Mouse (Mus musculus): Measurements from ENCODE around the gene Gm11027. TPM values are rescaled to one million over a fixed set of nuclear protein-coding genes. Genes with fewer than 3 reads are reported as not detected.

Gm11027 gene
- not detected for polyA plus RNA-seq (2014; fragmentation: Illumina TruSeq; extraction: RNeasy Lipid Tissue Mini Kit (QIAGEN cat#74804); ENCODE audit: low read depth, low replicate concordance)

GRCm38 (mm10) chr12:116275086-116275485 is at the start of gene Gm11027:
Gm11027 (plus strand) TSS chr12:116275386.

GRCm38 (mm10) chr12:116262555-116263341 is 12.4 kb upstream of the Gm11027 start, which contains the start of gene Wdr60:
Wdr60 (minus strand) TSS chr12:116263022.

GRCm38 (mm10) chr12:116280653-116281364 is 5.6 kb downstream of the Gm11027 start, which contains the start of gene Esyt2:
Esyt2 (plus strand) TSS chr12:116281196.

Other genes starting within 250 kb of the Gm11027 start
- gene Zfp386, start 227.7 kb upstream of the Gm11027 start, polyA plus RNA-seq (2014; fragmentation: Illumina TruSeq; extraction: RNeasy Lipid Tissue Mini Kit (QIAGEN cat#74804); ENCODE audit: low read depth, low replicate concordance): 38.7 TPM
- gene Vipr2, start 197.7 kb upstream of the Gm11027 start, polyA plus RNA-seq (2014; fragmentation: Illumina TruSeq; extraction: RNeasy Lipid Tissue Mini Kit (QIAGEN cat#74804); ENCODE audit: low read depth, low replicate concordance): 0.99 TPM
- 12.7 TPM for gene Wdr60, start 12.4 kb upstream of the Gm11027 start, polyA plus RNA-seq (2014; fragmentation: Illumina TruSeq; extraction: RNeasy Lipid Tissue Mini Kit (QIAGEN cat#74804); ENCODE audit: low read depth, low replicate concordance)
- 54.0 TPM for gene Esyt2, start 5.8 kb downstream of the Gm11027 start, polyA plus RNA-seq (2014; fragmentation: Illumina TruSeq; extraction: RNeasy Lipid Tissue Mini Kit (QIAGEN cat#74804); ENCODE audit: low read depth, low replicate concordance)
- gene Ncapg2, start 130.0 kb downstream of the Gm11027 start, polyA plus RNA-seq (2014; fragmentation: Illumina TruSeq; extraction: RNeasy Lipid Tissue Mini Kit (QIAGEN cat#74804); ENCODE audit: low read depth, low replicate concordance): 3.6 TPM
- gene Ptprn2, start 210.3 kb downstream of the Gm11027 start, polyA plus RNA-seq (2014; fragmentation: Illumina TruSeq; extraction: RNeasy Lipid Tissue Mini Kit (QIAGEN cat#74804); ENCODE audit: low read depth, low replicate concordance): 2.3 TPM

Data from adipose tissue, adult 10 weeks (tissue).